Mouse (Mus musculus): Measurements from ENCODE around the gene Fcgr1.
"Not testable (repeated sequence)": the region's sequence is repeated elsewhere in the genome, so short reads cannot be mapped to it uniquely, and the experiment has no call there.

Fcgr1 gene

GRCm38 (mm10) chr3:96293787-96294186 is at the start of gene Fcgr1:
TSS of gene Fcgr1 (minus strand) at chr3:96293969.
- no peak for DNase-seq

GRCm38 (mm10) chr3:96342652-96343051 is 48.9 kb upstream of the Fcgr1 start:
- DNase-seq = not testable (repeated sequence)

- not testable (repeated sequence) for DNase-seq
Measured at GRCm38 (mm10) chr3:96342100-96342499, 48.3 kb upstream of the Fcgr1 start.

GRCm38 (mm10) chr3:96340611-96341312 is 47.0 kb upstream of the Fcgr1 start:
- DNase-seq = no peak

GRCm38 (mm10) chr3:96338849-96339480 is 45.2 kb upstream of the Fcgr1 start:
- DNase-seq = no peak

- DNase-seq = no peak
Measured at GRCm38 (mm10) chr3:96338043-96338442, 44.3 kb upstream of the Fcgr1 start.

GRCm38 (mm10) chr3:96337269-96337668 is 43.5 kb upstream of the Fcgr1 start:
- no peak for DNase-seq

GRCm38 (mm10) chr3:96336636-96337035 is 42.9 kb upstream of the Fcgr1 start:
- DNase-seq = no peak

- DNase-seq = no peak
Measured at GRCm38 (mm10) chr3:96335591-96335990, 41.8 kb upstream of the Fcgr1 start.

- DNase-seq = no peak
Measured at GRCm38 (mm10) chr3:96335163-96335550, 41.4 kb upstream of the Fcgr1 start.

GRCm38 (mm10) chr3:96334175-96335162 is 40.7 kb upstream of the Fcgr1 start:
- no peak for DNase-seq

- DNase-seq = no peak
Measured at GRCm38 (mm10) chr3:96333396-96334174, 39.8 kb upstream of the Fcgr1 start.

GRCm38 (mm10) chr3:96332631-96333395 is 39.0 kb upstream of the Fcgr1 start:
- no peak for DNase-seq

GRCm38 (mm10) chr3:96332000-96332399 is 38.2 kb upstream of the Fcgr1 start:
- no peak for DNase-seq

GRCm38 (mm10) chr3:96331438-96331837 is 37.7 kb upstream of the Fcgr1 start:
- no peak for DNase-seq

GRCm38 (mm10) chr3:96330603-96331002 is 36.8 kb upstream of the Fcgr1 start:
- no peak for DNase-seq

- no peak for DNase-seq
Measured at GRCm38 (mm10) chr3:96330181-96330580, 36.4 kb upstream of the Fcgr1 start.

GRCm38 (mm10) chr3:96328730-96329387 is 35.1 kb upstream of the Fcgr1 start:
- no peak for DNase-seq

GRCm38 (mm10) chr3:96328060-96328729 is 34.4 kb upstream of the Fcgr1 start:
- DNase-seq = not testable (repeated sequence)

GRCm38 (mm10) chr3:96327647-96328046 is 33.9 kb upstream of the Fcgr1 start:
- no peak for DNase-seq

GRCm38 (mm10) chr3:96327131-96327530 is 33.4 kb upstream of the Fcgr1 start:
- DNase-seq = no peak

All from cerebellum, adult 9-10 months (tissue).